Mouse (Mus musculus): ENCODE data around the gene Serpina3f.

- no peak for TF ChIP-seq CTCF (IDR thresholded peaks at IDR 0.05; ENCODE audit: insufficient read depth, low read length)
- TF ChIP-seq POLR2A (IDR thresholded peaks at IDR 0.05; ENCODE audit: borderline replicate concordance, extremely low read depth, low read depth, low read length) = no peak
Observed at GRCm38 (mm10) chr12:104178987-104179386, 35.4 kb upstream of the Serpina3f start.

Data from lung, adult 2 months (tissue).